Mouse (Mus musculus) liver, adult 2 months (tissue): ENCODE measurements around the gene Arhgef28.

ENCODE experiments used
- CTCF ChIP-seq: fragments of 200-500 bp; IDR thresholded peaks from 2 replicates; pipeline ENCODE4 v1.5.1; 2011; ENCODE audit warnings: low read depth, low read length, control low read depth
- POLR2A ChIP-seq: fragments of 200-500 bp; IDR thresholded peaks from 2 replicates; pipeline ENCODE4 v1.6.1; 2011; ENCODE audit warnings: low read length, control low read depth; ENCODE audit not compliant: insufficient read depth; ENCODE audit errors: extremely low read depth

DNA sequence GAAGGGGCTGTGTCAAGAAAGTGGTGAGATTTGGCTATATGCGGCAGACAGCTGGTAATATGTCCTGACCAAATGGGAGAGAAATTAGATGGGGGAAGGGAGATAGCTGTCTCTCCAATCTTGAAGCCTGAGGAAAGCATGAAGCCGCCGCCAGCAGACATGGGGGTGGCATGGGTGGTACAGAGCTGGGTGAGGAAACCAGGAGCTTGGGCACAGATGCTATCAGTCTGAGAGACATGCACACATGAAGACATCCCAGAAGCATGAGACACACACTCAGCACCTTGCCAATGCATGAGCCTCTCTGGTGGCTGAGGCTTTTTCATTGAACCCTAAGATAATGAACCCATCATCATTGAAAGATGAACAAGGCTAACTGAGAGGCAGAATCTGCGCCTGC lies 34.5 kb downstream of the Arhgef28 start:
- TF ChIP-seq POLR2A, result no peak
- TF ChIP-seq CTCF, result no peak
